Mouse (Mus musculus) limb, embryonic 13.5 days (tissue): ENCODE measurements at regions not wholly inside any gene's neighbourhood (a gene's known extent, or its start where the extent isn't known, plus 50 kb on each side); places are given as distances from the start of the nearest gene placed in this dataset. TPM values are rescaled to one million over a fixed set of nuclear protein-coding genes. Genes with fewer than 3 reads are reported as not detected.

Experiments
- ATAC-seq: fragments of 200-750 bp; cut with Nextera tagmentation; 2 replicates; pipeline ENCODE4 v1.8.0; 2017; ENCODE audit warnings: low read depth, moderate number of reproducible peaks, moderate TSS enrichment; ENCODE audit not compliant: low FRiP score
- H3K27ac ChIP-seq: fragments of 300-500 bp; sonication (generic); 2 replicates; pipeline ENCODE4 v1.5.1; 2015; ENCODE audit warnings: inconsistent platforms, mild to moderate bottlenecking, moderate library complexity
- H3K27me3 ChIP-seq: fragments of 300-500 bp; sonication (generic); 2 replicates; pipeline ENCODE4 v1.6.1; 2015; ENCODE audit warnings: mild to moderate bottlenecking, inconsistent platforms
- H3K36me3 ChIP-seq: fragments of 300-500 bp; sonication (generic); 2 replicates; pipeline ENCODE4 v1.6.1; 2015; ENCODE audit warnings: inconsistent platforms, mild to moderate bottlenecking, moderate library complexity
- H3K4me1 ChIP-seq: fragments of 300-500 bp; sonication (generic); 2 replicates; pipeline ENCODE4 v1.6.1; 2015; ENCODE audit warnings: inconsistent platforms
- H3K4me2 ChIP-seq: fragments of 300-500 bp; sonication (generic); replicated peaks from 2 replicates; pipeline ENCODE4 v1.6.1; 2015; ENCODE audit warnings: inconsistent platforms, mild to moderate bottlenecking, moderate library complexity
- H3K4me3 ChIP-seq: fragments of 300-500 bp; sonication (generic); 2 replicates; pipeline ENCODE4 v1.5.1; 2015; ENCODE audit warnings: moderate library complexity, mild to moderate bottlenecking, inconsistent platforms
- H3K9ac ChIP-seq: fragments of 300-500 bp; sonication (generic); 2 replicates; pipeline ENCODE4 v1.6.1; 2015; ENCODE audit warnings: mild to moderate bottlenecking, inconsistent platforms
- H3K9me3 ChIP-seq: fragments of 300-500 bp; sonication (generic); 2 replicates; pipeline ENCODE4 v1.6.1; 2016; ENCODE audit warnings: inconsistent platforms
- WGBS: fragments of 180-500 bp; shearing (Covaris S2); methylation state at CpG from one replicate; pipeline ENCODE4 v1.1.7; 2015; 5-methylcytosine and 5-hydroxymethylcytosine counted together
- microRNA-seq: library from miRNA; unstranded; fragments of <30 nt; microRNA quantifications from one replicate; pipeline ENCODE4, GENCODE M21; 2016

GRCm38 (mm10) chr14:105377035-105377621 lies 118.8 kb downstream of the Ndfip2 start:
- H3K4me2 ChIP-seq: no peak overlapping the region
- ATAC-seq: peak; percentile 80
- no peaks in the 10 kb centered on the region for H3K27me3 ChIP-seq
- no peaks in the 10 kb centered on the region for H3K9me3 ChIP-seq
- no peak overlapping the region for H3K9ac ChIP-seq
- WGBS: 40% methylated on average over 4 of the region's 4 CpGs
- H3K4me3 ChIP-seq: no peak overlapping the region
- peak overlapping the region; percentile 64; the same call in 1 of the 2 replicates for H3K27ac ChIP-seq
- no peaks in the 10 kb centered on the region for H3K36me3 ChIP-seq
- H3K4me1 ChIP-seq: peaks cover 24% of the 10 kb centered on the region

DNA sequence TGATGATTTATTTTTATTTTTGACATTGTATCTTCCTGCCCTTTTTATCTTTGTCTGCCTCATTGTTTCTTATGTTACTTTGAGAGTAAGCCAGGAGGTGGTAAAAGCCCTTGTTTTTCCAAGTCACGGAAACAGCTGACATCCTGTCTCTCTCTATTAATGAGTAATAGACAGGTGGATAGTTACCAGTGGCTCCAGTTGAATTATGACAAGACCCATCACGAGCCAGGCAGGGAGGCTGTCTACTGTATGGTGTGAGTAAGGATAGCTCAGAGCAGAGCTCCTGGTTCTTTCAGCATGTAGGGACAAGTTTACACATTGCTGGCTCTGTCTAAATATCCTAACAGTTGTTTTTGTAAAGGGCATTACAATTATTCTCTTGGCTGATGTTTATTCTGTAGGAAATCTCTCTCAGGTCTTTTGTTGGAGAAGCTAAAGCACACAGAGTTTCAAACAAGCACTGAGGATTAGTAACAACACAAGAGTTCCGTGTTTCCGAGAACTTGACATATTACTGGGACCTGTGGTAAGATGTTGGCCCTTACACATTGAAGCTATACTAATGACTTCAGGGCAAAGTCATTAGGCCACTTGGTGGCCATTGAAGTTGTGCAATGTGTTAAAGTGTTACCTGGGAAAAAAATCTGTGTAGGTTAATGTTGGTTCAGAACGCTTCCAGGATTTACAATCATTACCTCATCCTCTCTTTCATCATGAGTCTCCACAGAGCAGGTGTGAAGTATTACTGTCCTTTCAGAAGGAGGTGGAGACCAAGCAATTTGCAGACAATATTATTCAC lies 111.5 kb downstream of the Ndfip2 start:
- 71% methylated on average over 5 of the region's 5 CpGs for whole genome bisulfite sequencing
- Histone ChIP-seq H3K36me3 (no peaks in the 10 kb centered on the region), H3K9me3 (no peaks in the 10 kb centered on the region), H3K4me1 (no peaks in the 10 kb centered on the region), H3K27me3 (no peaks in the 10 kb centered on the region), H3K9ac (no peak overlapping the region), H3K4me2 (no peak overlapping the region), H3K4me3 (no peak overlapping the region), H3K27ac (no peak overlapping the region)
- ATAC-seq: 0 out of 2 replicates have a peak, but pooled peaks have one; percentile 44

- Histone ChIP-seq H3K9me3 (no peaks in the 10 kb centered on the region), H3K4me1 (no peaks in the 10 kb centered on the region), H3K27me3 (no peaks in the 10 kb centered on the region; the same call in 1 of the 2 replicates), H3K9ac (no peak overlapping the region), H3K36me3 (no peaks in the 10 kb centered on the region), H3K4me2 (no peak overlapping the region), H3K4me3 (no peak overlapping the region), H3K27ac (no peak overlapping the region)
- ATAC-seq: no peak
- WGBS: 71% methylated on average over 6 of the region's 6 CpGs
Observed at GRCm38 (mm10) chr14:105360530-105360929, 102.2 kb downstream of the Ndfip2 start.

GRCm38 (mm10) chr14:105359829-105360228 lies 101.5 kb downstream of the Ndfip2 start:
- Histone ChIP-seq H3K27me3 (no peaks in the 10 kb centered on the region; the same call in 1 of the 2 replicates), H3K4me1 (no peaks in the 10 kb centered on the region), H3K36me3 (no peaks in the 10 kb centered on the region), H3K27ac (no peak overlapping the region), H3K4me3 (no peak overlapping the region), H3K9me3 (no peaks in the 10 kb centered on the region), H3K9ac (no peak overlapping the region), H3K4me2 (no peak overlapping the region)
- no peak for ATAC-seq
- WGBS: 86% methylated on average over 3 of the region's 3 CpGs

Small RNAs in the stretch of these regions (microRNA-seq; reads per million reads assigned to microRNA genes)
- gene Gm22406 (not detected), gene Mir6390 (not detected)
